Mouse (Mus musculus) regulatory T cell (primary cell): ENCODE measurements around the gene Uggt1.

ENCODE experiments used
- in situ Hi-C: fragments of 300-600 bp; cut with MboI, MseI; formaldehyde crosslinking; loops from one replicate; pipeline ENCODE4 v1.15.1; 2025; ENCODE audit warnings: high pct_unique_total_duplicates

The Uggt1 gene

GRCm38 (mm10) chr1:36244058-36244827 lies at the start of gene Uggt1:
Gene Uggt1 (minus strand): TSS chr1:36244720.
- in situ Hi-C loops, result loop anchor here (5.0 kb wide), 1 partner anchor 33 kb away; no protein-coding TSS in a partner anchor

GRCm38 (mm10) chr1:36293470-36293869 lies 49.0 kb upstream of the Uggt1 start:
- in situ Hi-C loops, result no loop called here

GRCm38 (mm10) chr1:36281849-36282248 lies 37.3 kb upstream of the Uggt1 start:
- in situ Hi-C loops, result no loop called here

GRCm38 (mm10) chr1:36280938-36281337 lies 36.4 kb upstream of the Uggt1 start:
- in situ Hi-C loops, result no loop called here

- in situ Hi-C loops, result loop anchor here (5.0 kb wide), 2 partner anchors 37 to 132 kb away; partner anchors contain the start of gene Uggt1
Observed at GRCm38 (mm10) chr1:36279202-36279601, 34.7 kb upstream of the Uggt1 start.

- in situ Hi-C loops, result loop anchor here (5.0 kb wide), 2 partner anchors 35 to 130 kb away; partner anchors contain the start of gene Uggt1
Observed at GRCm38 (mm10) chr1:36277267-36278060, 32.9 kb upstream of the Uggt1 start.

- in situ Hi-C loops, result loop anchor here (5.0 kb wide), 2 partner anchors 34 to 129 kb away; partner anchors contain the start of gene Uggt1
Observed at GRCm38 (mm10) chr1:36275635-36276389, 31.3 kb upstream of the Uggt1 start.

- in situ Hi-C loops, result loop anchor here (5.0 kb wide), 1 partner anchor 207 kb away; the partner anchor contains the start of gene Hs6st1
Observed at GRCm38 (mm10) chr1:36274455-36274854, 29.9 kb upstream of the Uggt1 start, which contains the start of gene Neurl3. Gene Neurl3 (minus strand): TSS chr1:36274679.

- in situ Hi-C loops, result loop anchor here (5.0 kb wide), 1 partner anchor 206 kb away; the partner anchor contains the start of gene Hs6st1
Observed at GRCm38 (mm10) chr1:36273288-36273687, 28.8 kb upstream of the Uggt1 start.

GRCm38 (mm10) chr1:36272546-36272945 lies 28.0 kb upstream of the Uggt1 start:
- in situ Hi-C loops, result loop anchor here (5.0 kb wide), 1 partner anchor 205 kb away; the partner anchor contains the start of gene Hs6st1

- in situ Hi-C loops, result loop anchor here (5.0 kb wide), 1 partner anchor 204 kb away; the partner anchor contains the start of gene Hs6st1
Observed at GRCm38 (mm10) chr1:36271516-36272230, 27.2 kb upstream of the Uggt1 start.

- in situ Hi-C loops, result loop anchor here (5.0 kb wide), 1 partner anchor 203 kb away; the partner anchor contains the start of gene Hs6st1
Observed at GRCm38 (mm10) chr1:36270666-36271065, 26.1 kb upstream of the Uggt1 start.

GRCm38 (mm10) chr1:36269121-36269795 lies 24.7 kb upstream of the Uggt1 start:
- in situ Hi-C loops, result no loop called here

- in situ Hi-C loops, result no loop called here
Observed at GRCm38 (mm10) chr1:36267595-36267994, 23.1 kb upstream of the Uggt1 start.

GRCm38 (mm10) chr1:36266293-36266692 lies 21.8 kb upstream of the Uggt1 start:
- in situ Hi-C loops, result no loop called here

- in situ Hi-C loops, result no loop called here
Observed at GRCm38 (mm10) chr1:36263833-36264488, 19.4 kb upstream of the Uggt1 start.

- in situ Hi-C loops, result no loop called here
Observed at GRCm38 (mm10) chr1:36261708-36262504, 17.4 kb upstream of the Uggt1 start.

- in situ Hi-C loops, result no loop called here
Observed at GRCm38 (mm10) chr1:36260418-36260817, 15.9 kb upstream of the Uggt1 start.

GRCm38 (mm10) chr1:36259281-36259680 lies 14.8 kb upstream of the Uggt1 start:
- in situ Hi-C loops, result no loop called here
